Mouse (Mus musculus): ENCODE measurements around the gene Slc47a2. TPM values are rescaled to one million over a fixed set of nuclear protein-coding genes. Genes with fewer than 3 reads are reported as not detected.
"Not testable (repeated sequence)": the region's sequence is repeated elsewhere in the genome, so short reads cannot be mapped to it uniquely, and the experiment has no call there.

Slc47a2 gene
- total RNA-seq, 2 experiments from 2014 or later, result 0.30 to 0.40 TPM

GRCm38 (mm10) chr11:61341971-61342370 is 689 bp downstream of the Slc47a2 start:
- DNase-seq (ENCODE audit: low spot score in 2 of 2), result no peak

- no peak for DNase-seq (ENCODE audit: low spot score in 2 of 2)
Observed at GRCm38 (mm10) chr11:61341233-61341632, 1.4 kb downstream of the Slc47a2 start.

GRCm38 (mm10) chr11:61340374-61340773 is 2.3 kb downstream of the Slc47a2 start:
- DNase-seq (ENCODE audit: low spot score in 2 of 2), result no peak

GRCm38 (mm10) chr11:61337586-61337985 is 5.1 kb downstream of the Slc47a2 start:
- no peak for DNase-seq (ENCODE audit: low spot score in 2 of 2)

GRCm38 (mm10) chr11:61320904-61321687 is 21.6 kb downstream of the Slc47a2 start:
- DNase-seq (ENCODE audit: low spot score in 2 of 2), result no peak

- no peak for DNase-seq (ENCODE audit: low spot score in 2 of 2)
Observed at GRCm38 (mm10) chr11:61319923-61320567, 22.6 kb downstream of the Slc47a2 start.

- DNase-seq (ENCODE audit: low spot score in 2 of 2), result no peak
Observed at GRCm38 (mm10) chr11:61319233-61319922, 23.3 kb downstream of the Slc47a2 start.

GRCm38 (mm10) chr11:61316864-61317263 is 25.8 kb downstream of the Slc47a2 start:
- no peak for DNase-seq (ENCODE audit: low spot score in 2 of 2)

- DNase-seq (ENCODE audit: low spot score in 2 of 2), result no peak
Observed at GRCm38 (mm10) chr11:61310321-61310720, 32.3 kb downstream of the Slc47a2 start.

- no peak for DNase-seq (ENCODE audit: low spot score in 2 of 2)
Observed at GRCm38 (mm10) chr11:61309831-61310230, 32.8 kb downstream of the Slc47a2 start.

GRCm38 (mm10) chr11:61307795-61308194 is 34.9 kb downstream of the Slc47a2 start:
- DNase-seq (ENCODE audit: low spot score in 2 of 2), result no peak

- peak; percentile 28 to 36 for DNase-seq (ENCODE audit: low spot score in 2 of 2)
Observed at GRCm38 (mm10) chr11:61305377-61305776, 37.3 kb downstream of the Slc47a2 start.

- DNase-seq (ENCODE audit: low spot score in 2 of 2), result not testable (repeated sequence)
Observed at GRCm38 (mm10) chr11:61304535-61304934, 38.1 kb downstream of the Slc47a2 start.

- DNase-seq (ENCODE audit: low spot score in 2 of 2), result no peak
Observed at GRCm38 (mm10) chr11:61300716-61301392, 41.8 kb downstream of the Slc47a2 start.

GRCm38 (mm10) chr11:61300205-61300604 is 42.5 kb downstream of the Slc47a2 start:
- DNase-seq (ENCODE audit: low spot score in 2 of 2), result no peak

- no peak for DNase-seq (ENCODE audit: low spot score in 2 of 2)
Observed at GRCm38 (mm10) chr11:61297901-61298300, 44.8 kb downstream of the Slc47a2 start.

GRCm38 (mm10) chr11:61297326-61297725 is 45.3 kb downstream of the Slc47a2 start:
- DNase-seq (ENCODE audit: low spot score in 2 of 2), result no peak

GRCm38 (mm10) chr11:61296556-61296955 is 46.1 kb downstream of the Slc47a2 start:
- no peak for DNase-seq (ENCODE audit: low spot score in 2 of 2)

GRCm38 (mm10) chr11:61295556-61295955 is 47.1 kb downstream of the Slc47a2 start:
- no peak for DNase-seq (ENCODE audit: low spot score in 2 of 2)

GRCm38 (mm10) chr11:61294431-61294830 is 48.2 kb downstream of the Slc47a2 start:
- DNase-seq (ENCODE audit: low spot score in 2 of 2), result no peak

- DNase-seq (ENCODE audit: low spot score in 2 of 2), result no peak
Observed at GRCm38 (mm10) chr11:61293251-61293650, 49.4 kb downstream of the Slc47a2 start.

Data from layer of hippocampus, postnatal 10 days (tissue).